Mouse (Mus musculus): ENCODE measurements around the gene Dennd1a. TPM values are rescaled to one million over a fixed set of nuclear protein-coding genes. Genes with fewer than 3 reads are reported as not detected.

The Dennd1a gene
- total RNA-seq, 1 experiment from 2014 or later: 34.2 TPM

DNA sequence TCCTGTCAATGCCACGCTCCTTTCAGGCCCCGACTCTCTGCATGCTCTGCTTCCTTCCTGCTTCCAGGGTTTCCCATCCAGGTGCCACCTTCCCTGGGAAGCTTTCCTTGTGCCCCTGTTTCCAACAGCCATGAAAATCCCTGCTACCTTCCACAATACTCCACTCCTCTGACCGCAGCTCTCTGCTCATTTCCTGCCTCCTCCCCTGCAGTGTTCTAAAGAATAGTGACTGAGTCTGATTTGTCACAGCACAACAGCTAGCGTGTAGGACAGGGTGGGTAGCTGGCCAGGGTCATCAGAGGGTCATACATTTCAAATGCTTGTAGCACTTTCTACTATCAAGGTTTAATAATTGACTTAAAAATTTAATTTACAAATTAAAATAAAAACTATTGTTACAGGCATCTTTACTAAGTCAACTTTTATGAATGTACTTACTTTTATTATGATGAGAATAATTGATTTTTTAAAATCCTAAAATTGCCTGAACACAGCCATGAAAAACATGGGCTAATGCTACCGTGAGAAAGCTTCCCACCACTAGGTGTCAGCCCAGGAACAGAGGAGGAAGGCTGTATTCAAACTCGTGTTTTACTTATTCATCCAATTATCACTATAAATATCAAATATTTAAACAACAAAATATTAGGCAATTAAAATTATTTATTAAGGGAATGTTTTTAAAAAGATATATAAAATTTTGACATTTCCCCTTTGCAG is 361.6 kb downstream of the Dennd1a start:
- no peak for ATAC-seq (replicated peaks; ENCODE audit: low read depth, poor library complexity, severe bottlenecking)

DNA sequence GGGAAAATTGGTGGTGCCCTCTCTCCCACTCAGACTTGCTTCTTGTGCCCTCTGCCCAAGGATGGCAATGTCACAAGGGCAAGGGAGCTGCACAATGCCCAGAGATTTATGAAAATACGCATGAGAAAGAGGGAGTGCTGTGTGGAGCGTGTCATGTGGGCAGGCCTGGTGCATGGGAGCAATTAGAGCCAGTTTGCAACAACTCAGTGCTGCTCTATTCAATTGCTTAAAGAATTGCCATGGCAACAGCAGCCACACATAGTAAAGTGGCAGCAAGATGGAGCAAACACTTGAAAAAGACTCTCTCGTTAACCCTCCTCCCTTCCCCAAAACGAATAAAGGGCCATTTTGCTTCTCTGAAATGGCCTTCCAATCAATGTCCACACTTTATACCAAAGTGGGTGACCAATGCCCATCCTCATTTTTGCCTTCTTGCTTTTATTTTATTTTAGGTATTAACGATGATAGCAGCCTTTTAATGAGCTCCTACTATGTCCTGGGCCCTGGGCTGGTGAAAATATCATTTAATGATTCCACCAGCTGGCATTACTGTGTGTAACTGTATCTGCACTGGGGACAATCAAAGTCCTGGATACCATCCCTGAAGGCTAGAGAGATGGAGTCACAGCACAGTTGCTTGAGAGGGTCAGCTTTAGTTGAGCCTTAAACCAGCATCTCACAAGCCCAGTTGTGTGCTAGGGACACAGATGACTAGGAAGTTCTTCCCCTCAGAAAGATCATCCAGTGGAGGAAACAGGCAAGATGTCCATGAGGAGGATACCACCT is 378.3 kb downstream of the Dennd1a start:
- no peak for ATAC-seq (replicated peaks; ENCODE audit: low read depth, poor library complexity, severe bottlenecking)

- no peak for ATAC-seq (replicated peaks; ENCODE audit: low read depth, poor library complexity, severe bottlenecking)
Observed at GRCm38 (mm10) chr2:37908296-37908695, 378.9 kb downstream of the Dennd1a start.

DNA sequence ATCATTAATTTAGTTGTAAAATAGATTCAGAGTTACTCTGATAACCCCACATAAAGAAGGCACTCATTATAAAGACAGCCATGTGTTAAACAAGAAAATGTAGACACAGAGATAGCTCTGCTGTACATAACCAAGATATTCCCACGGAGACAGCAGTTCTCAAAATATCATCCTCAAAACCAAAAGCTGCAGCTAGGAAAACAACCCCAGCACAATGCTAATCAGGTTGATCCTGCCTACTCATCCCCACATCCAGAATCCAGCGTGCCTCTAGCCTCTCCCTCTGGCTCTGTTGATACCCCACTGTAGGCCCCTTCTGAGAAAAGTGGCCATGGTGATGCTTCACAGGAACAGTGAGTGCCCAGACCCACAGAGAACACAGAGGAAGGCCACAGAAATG is 380.9 kb downstream of the Dennd1a start:
- no peak for ATAC-seq (replicated peaks; ENCODE audit: low read depth, poor library complexity, severe bottlenecking)

DNA sequence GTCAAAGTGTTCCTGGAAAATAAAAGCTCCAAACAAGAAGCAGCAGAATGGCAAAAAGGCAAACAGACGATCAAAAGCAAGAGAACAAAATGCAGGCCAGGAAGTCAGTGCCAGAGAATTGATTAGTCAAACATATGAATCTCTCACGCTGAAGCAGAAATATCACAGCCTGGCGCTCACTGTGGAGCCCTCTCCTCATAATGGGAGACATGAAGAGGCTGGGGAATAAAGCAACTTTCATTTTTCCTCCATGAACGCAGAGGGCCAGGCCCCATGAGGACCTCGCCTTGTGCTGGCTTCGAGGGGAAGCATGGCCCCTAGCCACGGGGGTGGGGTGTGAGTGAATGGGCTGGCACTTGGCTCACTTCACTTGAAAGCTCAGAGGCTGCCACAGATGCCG is 383.9 kb downstream of the Dennd1a start:
- no peak for ATAC-seq (replicated peaks; ENCODE audit: low read depth, poor library complexity, severe bottlenecking)

GRCm38 (mm10) chr2:37883214-37883613 is 404.0 kb downstream of the Dennd1a start:
- ATAC-seq (replicated peaks; ENCODE audit: low read depth, poor library complexity, severe bottlenecking): no peak

GRCm38 (mm10) chr2:37881262-37881913 is 405.8 kb downstream of the Dennd1a start:
- ATAC-seq (replicated peaks; ENCODE audit: low read depth, poor library complexity, severe bottlenecking): no peak

DNA sequence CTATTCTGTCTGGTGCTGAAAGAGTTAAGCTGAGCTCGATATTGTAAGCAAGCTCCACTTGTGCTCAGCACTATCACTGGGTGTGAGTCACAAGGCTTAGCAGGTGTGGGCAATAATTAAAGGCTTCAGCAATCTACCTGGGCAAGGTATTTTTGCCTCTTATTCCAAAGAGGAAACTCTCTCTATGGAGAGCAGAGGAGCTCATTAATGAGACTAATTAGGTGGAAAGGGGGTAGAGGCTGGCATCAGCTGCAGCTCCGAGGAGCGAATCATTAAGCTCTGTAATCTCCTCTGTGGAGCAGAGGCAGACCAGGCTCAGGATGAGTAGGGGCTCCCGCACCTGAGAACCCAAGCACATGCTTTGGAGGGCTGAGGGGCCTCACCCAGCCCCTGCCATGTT is 407.5 kb downstream of the Dennd1a start:
- ATAC-seq (replicated peaks; ENCODE audit: low read depth, poor library complexity, severe bottlenecking): no peak

DNA sequence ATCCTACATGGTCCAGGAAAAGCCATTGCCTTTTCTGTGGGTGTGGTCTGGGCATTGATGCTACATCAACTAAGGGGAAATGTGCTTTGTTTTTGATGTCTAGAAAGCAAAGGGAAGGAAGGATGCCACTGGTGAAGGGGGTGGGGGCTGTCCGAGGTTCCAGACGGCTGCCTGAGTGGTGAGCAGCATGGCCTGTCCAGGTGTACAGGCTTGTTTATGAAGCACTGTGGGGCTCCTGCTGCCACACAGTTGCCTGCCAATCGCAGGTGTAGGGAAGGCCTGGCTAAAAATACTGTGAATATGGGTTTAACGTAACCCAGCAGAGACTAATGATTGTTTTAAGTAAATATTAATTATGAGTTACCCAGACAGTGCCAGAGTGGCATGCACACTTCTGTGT is 414.4 kb downstream of the Dennd1a start:
- ATAC-seq (replicated peaks; ENCODE audit: low read depth, poor library complexity, severe bottlenecking): no peak

- no peak for ATAC-seq (replicated peaks; ENCODE audit: low read depth, poor library complexity, severe bottlenecking)
Observed at GRCm38 (mm10) chr2:37869628-37870027, 417.6 kb downstream of the Dennd1a start.

DNA sequence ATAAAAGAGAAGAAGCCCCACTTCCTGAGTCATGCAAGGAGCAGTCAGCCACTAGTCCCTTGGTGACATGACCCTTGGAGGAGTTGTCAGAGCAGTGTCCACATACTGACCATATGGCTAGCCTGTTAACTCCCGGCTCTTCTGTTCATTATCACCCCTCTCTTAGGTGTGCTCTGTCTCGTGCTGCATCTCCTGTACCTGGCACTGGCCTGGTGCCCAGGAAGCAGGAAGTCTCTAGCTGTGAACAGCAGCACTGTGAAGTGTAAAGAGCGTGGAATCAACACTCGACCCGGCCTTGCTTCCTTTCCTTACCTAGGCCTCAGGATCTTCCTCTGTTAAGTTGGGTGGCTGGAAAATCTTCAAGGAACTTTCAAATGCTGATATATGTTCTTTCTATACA is 419.8 kb downstream of the Dennd1a start:
- no peak for ATAC-seq (replicated peaks; ENCODE audit: low read depth, poor library complexity, severe bottlenecking)

- ATAC-seq (replicated peaks; ENCODE audit: low read depth, poor library complexity, severe bottlenecking): no peak
Observed at GRCm38 (mm10) chr2:37857472-37857871, 429.7 kb downstream of the Dennd1a start.

DNA sequence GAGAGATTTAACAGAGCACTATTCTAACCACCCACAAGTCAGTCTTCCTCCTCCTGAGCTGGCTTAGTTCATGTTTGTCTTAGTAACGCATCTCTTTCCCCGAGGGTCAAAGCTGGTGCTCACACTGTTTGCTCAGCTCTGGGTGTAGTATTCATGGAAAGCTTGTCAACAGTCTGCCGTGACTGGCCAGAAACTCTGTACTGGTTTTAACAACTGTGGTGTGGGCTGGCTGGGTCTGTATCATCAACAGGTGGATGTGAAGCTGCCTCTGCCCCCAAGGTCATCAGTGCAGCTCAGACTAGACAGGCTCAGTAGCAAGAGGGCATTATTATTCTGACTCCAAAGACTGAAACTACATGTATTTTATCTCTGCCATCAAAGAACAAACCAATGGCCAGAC is 430.2 kb downstream of the Dennd1a start:
- no peak for ATAC-seq (replicated peaks; ENCODE audit: low read depth, poor library complexity, severe bottlenecking)

DNA sequence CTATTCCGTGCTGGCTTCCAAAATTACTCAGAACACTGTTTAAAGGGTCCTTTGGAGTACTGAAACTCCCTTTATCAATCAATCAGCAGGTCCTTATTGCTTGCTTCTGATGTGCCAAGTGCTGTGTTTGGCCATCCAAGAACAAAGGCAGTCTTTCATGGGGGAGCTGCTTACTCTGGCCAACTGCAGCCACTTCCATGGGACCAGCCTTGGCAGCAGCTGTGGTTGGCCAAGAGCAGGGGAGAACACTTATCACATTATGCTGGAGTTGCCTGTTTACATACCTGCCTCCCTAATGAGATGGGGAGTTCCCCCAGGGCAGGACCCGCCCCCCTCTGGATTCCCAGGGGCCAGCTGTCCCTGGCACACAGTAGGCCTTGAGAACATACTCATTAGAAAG is 432.0 kb downstream of the Dennd1a start:
- no peak for ATAC-seq (replicated peaks; ENCODE audit: low read depth, poor library complexity, severe bottlenecking)

DNA sequence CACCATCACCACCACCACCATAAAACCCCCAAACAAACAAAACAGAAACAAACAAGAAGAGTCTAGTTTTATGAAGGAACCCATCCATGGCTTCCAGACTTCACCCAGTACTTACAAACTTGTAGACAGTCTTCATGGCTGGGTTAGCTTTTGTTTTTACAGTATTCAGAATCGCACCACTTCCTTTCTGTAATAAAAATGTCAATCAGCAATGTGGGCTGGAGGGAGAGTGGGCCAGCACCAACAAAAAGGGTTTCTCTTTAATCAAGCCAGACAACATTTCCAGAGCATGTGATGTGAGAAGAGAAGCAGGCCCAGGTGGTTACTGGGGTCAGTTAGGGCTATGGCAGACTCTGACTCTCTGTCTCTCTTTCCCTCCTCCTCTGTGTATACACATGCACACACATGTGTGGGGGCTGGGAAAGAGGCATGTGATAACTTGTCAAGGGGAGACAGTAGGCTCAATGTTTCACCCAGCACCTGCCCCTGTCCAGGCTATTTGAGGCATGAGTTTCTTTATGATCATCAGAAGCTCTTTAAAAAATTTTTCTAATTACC is 433.2 kb downstream of the Dennd1a start:
- ATAC-seq (replicated peaks; ENCODE audit: low read depth, poor library complexity, severe bottlenecking): no peak

DNA sequence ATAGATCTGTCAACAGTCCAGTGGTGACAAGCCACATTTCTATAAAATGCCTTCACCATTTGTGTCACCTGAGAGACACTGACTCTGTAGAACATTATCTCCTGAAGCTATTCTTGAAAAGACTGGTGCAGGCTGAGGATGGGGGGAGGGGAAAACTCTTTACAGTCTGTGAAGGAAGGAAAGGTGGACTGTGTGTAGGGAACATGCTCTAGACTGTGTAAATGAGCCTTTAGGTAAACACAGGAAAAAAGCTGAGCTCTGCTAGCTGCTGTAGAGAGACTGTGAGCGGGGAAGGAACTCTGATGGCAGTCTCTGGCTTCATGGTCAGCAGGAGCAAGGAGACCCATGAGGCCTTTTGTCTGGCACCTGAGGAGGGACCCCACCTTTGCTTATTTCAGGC is 436.6 kb downstream of the Dennd1a start:
- ATAC-seq (replicated peaks; ENCODE audit: low read depth, poor library complexity, severe bottlenecking): no peak

DNA sequence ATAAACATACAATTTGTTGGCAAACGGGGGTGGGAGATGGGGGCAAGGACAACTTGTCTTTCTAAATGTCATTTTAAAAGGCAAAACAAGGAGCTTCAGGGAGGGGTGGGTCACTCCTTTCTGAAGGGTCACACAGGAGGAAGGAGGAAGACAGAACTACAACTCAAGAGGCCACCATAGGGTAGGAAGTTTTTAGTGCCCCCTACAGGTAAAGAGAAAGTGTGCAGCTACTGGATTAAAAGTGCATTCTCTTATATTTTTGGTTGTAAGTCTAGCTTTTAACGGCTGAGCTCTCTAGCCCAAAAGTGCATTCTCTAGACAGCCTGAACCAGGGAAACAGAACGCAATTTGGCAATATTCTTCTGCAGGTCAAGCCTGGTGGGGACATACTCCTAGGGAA is 437.8 kb downstream of the Dennd1a start:
- ATAC-seq (replicated peaks; ENCODE audit: low read depth, poor library complexity, severe bottlenecking): 0 out of 2 replicates have a peak, but pooled peaks have one; percentile 29

GRCm38 (mm10) chr2:37842719-37843118 is 444.5 kb downstream of the Dennd1a start:
- ATAC-seq (replicated peaks; ENCODE audit: low read depth, poor library complexity, severe bottlenecking): no peak

DNA sequence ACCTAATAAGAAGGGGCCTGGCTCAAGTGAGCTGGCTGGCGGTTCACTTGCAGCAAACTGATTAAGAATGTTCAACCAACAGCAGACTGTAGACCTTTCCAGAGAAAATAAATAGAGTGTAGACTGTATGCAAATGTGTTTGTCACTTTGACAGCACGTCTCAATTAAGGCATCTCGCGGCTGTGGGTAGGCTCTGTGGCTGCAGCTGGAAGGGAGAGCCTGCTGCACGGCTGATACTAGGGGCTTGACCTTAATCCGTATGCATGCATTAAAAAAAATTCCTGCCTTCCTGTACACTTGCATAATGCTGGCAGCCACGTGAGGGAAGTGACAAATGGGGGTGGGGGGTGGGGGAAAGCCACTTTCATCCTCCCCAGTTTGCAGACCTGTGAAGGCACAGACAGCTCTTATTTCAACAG is 445.0 kb downstream of the Dennd1a start:
- peak; percentile 89 for ATAC-seq (replicated peaks; ENCODE audit: low read depth, poor library complexity, severe bottlenecking)

GRCm38 (mm10) chr2:37839922-37840321 is 447.3 kb downstream of the Dennd1a start:
- no peak for ATAC-seq (replicated peaks; ENCODE audit: low read depth, poor library complexity, severe bottlenecking)
